Mouse (Mus musculus): ENCODE data around the gene Ptprj. TPM values are rescaled to one million over a fixed set of nuclear protein-coding genes. Genes with fewer than 3 reads are reported as not detected.
A peak's percentile ranks its signal among the peaks of the same experiment; 100 is the strongest.
"Not testable (repeated sequence)": the region's sequence is repeated elsewhere in the genome, so short reads cannot be mapped to it uniquely, and the experiment has no call there.

Gene Ptprj
- polyA plus RNA-seq, 1 experiment from 2014 or later: 4.6 TPM

DNA sequence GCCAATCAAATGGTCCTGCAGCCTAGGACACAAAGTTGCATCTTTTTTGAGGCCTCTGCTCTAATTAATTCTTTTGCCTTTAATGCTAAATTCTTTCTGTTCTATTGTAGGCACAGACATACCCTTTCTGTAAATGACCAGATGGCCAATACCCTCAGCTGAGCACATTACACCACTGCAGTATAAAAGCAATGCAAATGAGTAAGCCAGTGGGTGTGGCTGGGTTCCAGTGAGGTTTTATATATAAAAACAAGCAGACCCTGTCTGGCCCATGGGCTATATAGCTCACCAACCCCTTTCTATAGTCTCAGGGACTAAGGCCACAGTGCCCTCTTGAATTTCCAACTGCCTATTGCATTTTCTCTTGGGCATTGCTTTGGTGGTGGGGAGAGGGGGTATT is 140.3 kb downstream of the Ptprj start:
- H3K9me3 ChIP-seq (ENCODE audit: control insufficient read depth, low read length); H3K4me2 ChIP-seq (ENCODE audit: low read length); H3K4me3 ChIP-seq (replicated peaks; ENCODE audit: low read length); H3K9ac ChIP-seq (replicated peaks; ENCODE audit: low read depth, low read length); H3K4me1 ChIP-seq (replicated peaks; ENCODE audit: control insufficient read depth, insufficient read depth, low read length); H3K36me3 ChIP-seq (ENCODE audit: control insufficient read depth, insufficient read depth); ATAC-seq; H3K27ac ChIP-seq (ENCODE audit: low read length); H3K27me3 ChIP-seq (replicated peaks; ENCODE audit: control insufficient read depth, insufficient read depth, low read length): not testable (repeated sequence)

- not testable (repeated sequence) for H3K9me3 ChIP-seq (ENCODE audit: control insufficient read depth, low read length); H3K4me3 ChIP-seq (replicated peaks; ENCODE audit: low read length); H3K4me1 ChIP-seq (replicated peaks; ENCODE audit: control insufficient read depth, insufficient read depth, low read length); H3K4me2 ChIP-seq (ENCODE audit: low read length); ATAC-seq; H3K27ac ChIP-seq (ENCODE audit: low read length); H3K9ac ChIP-seq (replicated peaks; ENCODE audit: low read depth, low read length); H3K36me3 ChIP-seq (ENCODE audit: control insufficient read depth, insufficient read depth); H3K27me3 ChIP-seq (replicated peaks; ENCODE audit: control insufficient read depth, insufficient read depth, low read length)
- WGBS: 93% methylated on average over 1 of the region's 5 CpGs
Measured at GRCm38 (mm10) chr2:90437453-90437852, 143.0 kb downstream of the Ptprj start.

DNA sequence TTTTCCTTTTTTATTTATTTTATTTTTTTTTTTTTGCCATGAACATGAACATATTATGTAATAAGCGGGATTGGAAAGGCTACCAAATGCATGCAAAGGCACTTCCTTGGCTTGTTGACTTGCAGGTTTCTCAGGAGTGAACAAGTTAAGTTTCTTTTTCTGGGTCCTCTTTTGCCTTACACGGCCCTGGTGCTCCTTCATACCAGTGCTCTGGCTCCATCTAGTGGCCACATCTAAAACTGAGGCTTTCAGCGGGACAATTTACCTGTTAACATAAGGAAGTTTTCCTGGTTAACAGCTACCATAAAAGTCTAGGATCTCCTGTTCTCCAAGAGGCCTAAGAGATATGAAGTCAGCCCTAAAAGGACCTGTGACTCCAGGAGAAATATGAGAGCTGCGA is 150.7 kb downstream of the Ptprj start:
- H3K4me3 ChIP-seq (replicated peaks; ENCODE audit: low read length); H3K27me3 ChIP-seq (replicated peaks; ENCODE audit: control insufficient read depth, insufficient read depth, low read length); H3K4me1 ChIP-seq (replicated peaks; ENCODE audit: control insufficient read depth, insufficient read depth, low read length); H3K27ac ChIP-seq (ENCODE audit: low read length); H3K4me2 ChIP-seq (ENCODE audit: low read length); H3K9ac ChIP-seq (replicated peaks; ENCODE audit: low read depth, low read length); H3K36me3 ChIP-seq (ENCODE audit: control insufficient read depth, insufficient read depth); ATAC-seq; H3K9me3 ChIP-seq (ENCODE audit: control insufficient read depth, low read length): not testable (repeated sequence)
- no CpG with 5 or more reads among the region's 4 CpGs for WGBS

DNA sequence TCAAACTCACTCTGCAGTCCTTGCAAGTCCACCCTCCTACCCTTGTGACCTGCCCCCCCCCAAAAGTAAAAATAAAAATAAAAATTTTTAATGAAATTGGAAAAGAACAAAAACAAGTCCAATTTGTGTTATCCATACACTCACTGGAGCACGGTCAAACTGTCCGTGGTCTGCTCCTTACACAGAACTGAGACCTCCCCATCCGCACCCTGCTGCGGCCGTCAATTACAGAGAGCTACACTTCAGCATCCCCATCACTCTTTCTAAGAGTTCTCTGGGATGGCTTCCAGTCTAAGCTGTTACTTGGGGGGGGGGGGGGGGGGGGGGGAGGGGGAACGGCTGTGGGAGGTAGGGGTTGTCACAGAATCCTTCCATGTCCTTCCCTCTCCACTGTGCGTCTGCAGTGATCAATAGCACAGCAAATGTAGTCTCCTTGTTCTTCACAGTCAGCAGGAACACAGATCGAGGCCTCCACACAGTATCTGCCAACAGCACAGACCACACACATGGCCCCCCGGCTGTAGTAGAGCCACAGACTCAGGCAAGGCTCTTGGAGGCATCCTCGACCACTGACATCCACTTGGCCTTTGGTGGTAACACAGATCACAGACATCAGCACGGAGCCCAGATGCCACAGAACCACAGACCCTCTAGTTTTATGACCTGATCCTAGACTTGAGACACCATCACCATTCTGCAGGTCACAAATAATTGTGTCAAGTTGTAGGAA is 151.3 kb downstream of the Ptprj start:
- H3K9ac ChIP-seq (replicated peaks; ENCODE audit: low read depth, low read length); H3K4me2 ChIP-seq (ENCODE audit: low read length); H3K9me3 ChIP-seq (ENCODE audit: control insufficient read depth, low read length); H3K4me3 ChIP-seq (replicated peaks; ENCODE audit: low read length); H3K27ac ChIP-seq (ENCODE audit: low read length); H3K36me3 ChIP-seq (ENCODE audit: control insufficient read depth, insufficient read depth); H3K4me1 ChIP-seq (replicated peaks; ENCODE audit: control insufficient read depth, insufficient read depth, low read length); ATAC-seq; H3K27me3 ChIP-seq (replicated peaks; ENCODE audit: control insufficient read depth, insufficient read depth, low read length): not testable (repeated sequence)
- no CpG with 5 or more reads among the region's 11 CpGs for WGBS

DNA sequence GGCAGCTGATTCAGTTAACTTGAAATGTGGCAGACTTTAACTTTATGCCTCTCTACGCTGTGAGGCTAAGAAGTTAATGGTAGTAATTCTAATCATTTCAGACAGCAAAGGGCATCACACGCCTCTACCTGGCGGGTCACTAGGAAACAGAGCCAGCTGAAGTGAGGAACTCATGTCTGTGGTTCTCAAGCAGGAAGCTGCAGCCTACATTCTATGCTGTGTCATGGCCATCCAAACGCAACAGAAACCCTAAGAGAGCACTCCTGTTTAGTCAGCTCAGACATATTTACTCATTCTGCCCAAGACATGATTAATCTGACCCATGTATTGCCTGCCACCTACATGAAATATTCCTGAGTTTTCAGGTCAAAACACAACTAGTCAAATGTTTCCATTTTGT is 155.5 kb downstream of the Ptprj start:
- not testable (repeated sequence) for H3K27me3 ChIP-seq (replicated peaks; ENCODE audit: control insufficient read depth, insufficient read depth, low read length); ATAC-seq; H3K4me1 ChIP-seq (replicated peaks; ENCODE audit: control insufficient read depth, insufficient read depth, low read length); H3K4me3 ChIP-seq (replicated peaks; ENCODE audit: low read length); H3K4me2 ChIP-seq (ENCODE audit: low read length); H3K9me3 ChIP-seq (ENCODE audit: control insufficient read depth, low read length); H3K9ac ChIP-seq (replicated peaks; ENCODE audit: low read depth, low read length); H3K27ac ChIP-seq (ENCODE audit: low read length); H3K36me3 ChIP-seq (ENCODE audit: control insufficient read depth, insufficient read depth)
- WGBS: no CpG with 5 or more reads among the region's 4 CpGs

GRCm38 (mm10) chr2:90422282-90422681 is 158.2 kb downstream of the Ptprj start:
- not testable (repeated sequence) for H3K9ac ChIP-seq (replicated peaks; ENCODE audit: low read depth, low read length); ATAC-seq; H3K27ac ChIP-seq (ENCODE audit: low read length); H3K9me3 ChIP-seq (ENCODE audit: control insufficient read depth, low read length); H3K4me3 ChIP-seq (replicated peaks; ENCODE audit: low read length); H3K36me3 ChIP-seq (ENCODE audit: control insufficient read depth, insufficient read depth); H3K27me3 ChIP-seq (replicated peaks; ENCODE audit: control insufficient read depth, insufficient read depth, low read length); H3K4me1 ChIP-seq (replicated peaks; ENCODE audit: control insufficient read depth, insufficient read depth, low read length); H3K4me2 ChIP-seq (ENCODE audit: low read length)
- 80% methylated on average over 6 of the region's 6 CpGs for WGBS

DNA sequence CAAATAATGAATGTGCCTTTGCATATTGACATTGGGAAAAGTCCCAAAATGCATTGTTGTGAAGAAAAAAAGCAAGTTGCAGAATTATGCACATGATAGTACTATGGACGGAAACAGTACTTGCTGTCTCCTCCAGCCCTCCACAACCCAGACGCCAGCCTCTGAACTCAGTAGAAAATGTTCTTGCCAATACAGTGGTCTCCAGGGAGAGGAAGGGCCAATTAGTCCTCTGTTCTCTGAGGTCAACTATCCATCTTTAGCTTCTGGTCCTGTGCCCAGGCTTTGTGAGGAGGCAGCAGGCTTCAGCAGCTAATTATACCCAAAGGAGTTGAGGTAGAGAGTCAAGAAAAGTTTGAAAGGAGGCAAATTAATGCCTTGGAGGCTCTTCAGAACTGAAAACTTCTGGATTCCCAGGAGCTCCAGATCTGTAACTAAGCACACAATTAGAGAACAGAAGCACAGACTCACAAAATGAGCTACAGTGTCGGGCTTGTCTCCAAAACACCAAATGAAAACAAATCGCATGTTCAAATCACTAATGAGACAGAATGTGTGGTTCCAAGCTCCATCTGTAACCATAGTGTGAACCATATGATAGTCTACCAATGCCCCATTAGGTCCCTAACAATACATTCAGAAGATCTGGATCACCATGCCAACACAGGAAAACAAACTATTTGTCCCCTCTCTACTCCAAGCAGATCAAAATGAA is 166.2 kb downstream of the Ptprj start:
- ATAC-seq: peak; percentile 23; the same call in 1 of the 2 replicates
- not testable (repeated sequence) for H3K4me3 ChIP-seq (replicated peaks; ENCODE audit: low read length); H3K27me3 ChIP-seq (replicated peaks; ENCODE audit: control insufficient read depth, insufficient read depth, low read length); H3K9ac ChIP-seq (replicated peaks; ENCODE audit: low read depth, low read length); H3K27ac ChIP-seq (ENCODE audit: low read length); H3K36me3 ChIP-seq (ENCODE audit: control insufficient read depth, insufficient read depth); H3K4me2 ChIP-seq (ENCODE audit: low read length); H3K9me3 ChIP-seq (ENCODE audit: control insufficient read depth, low read length); H3K4me1 ChIP-seq (replicated peaks; ENCODE audit: control insufficient read depth, insufficient read depth, low read length)
- 49% methylated on average over 4 of the region's 4 CpGs for WGBS

- H3K36me3 ChIP-seq (ENCODE audit: control insufficient read depth, insufficient read depth); H3K27me3 ChIP-seq (replicated peaks; ENCODE audit: control insufficient read depth, insufficient read depth, low read length); H3K9ac ChIP-seq (replicated peaks; ENCODE audit: low read depth, low read length); H3K27ac ChIP-seq (ENCODE audit: low read length); H3K4me3 ChIP-seq (replicated peaks; ENCODE audit: low read length); H3K4me2 ChIP-seq (ENCODE audit: low read length); H3K4me1 ChIP-seq (replicated peaks; ENCODE audit: control insufficient read depth, insufficient read depth, low read length); ATAC-seq; H3K9me3 ChIP-seq (ENCODE audit: control insufficient read depth, low read length): not testable (repeated sequence)
- 85% methylated on average over 5 of the region's 7 CpGs for WGBS
Measured at GRCm38 (mm10) chr2:90398633-90399107, 181.8 kb downstream of the Ptprj start, which contains the start of gene Olfr1274-ps. Gene Olfr1274-ps, plus strand, starts transcription at chr2:90398683.

Data from forebrain, embryonic 16.5 days (tissue).